Mouse (Mus musculus): ENCODE data around the gene Cacna1g. TPM values are rescaled to one million over a fixed set of nuclear protein-coding genes. Genes with fewer than 3 reads are reported as not detected.

Gene Cacna1g
- polyA plus RNA-seq, 1 experiment from 2014 or later: 10.9 TPM

DNA sequence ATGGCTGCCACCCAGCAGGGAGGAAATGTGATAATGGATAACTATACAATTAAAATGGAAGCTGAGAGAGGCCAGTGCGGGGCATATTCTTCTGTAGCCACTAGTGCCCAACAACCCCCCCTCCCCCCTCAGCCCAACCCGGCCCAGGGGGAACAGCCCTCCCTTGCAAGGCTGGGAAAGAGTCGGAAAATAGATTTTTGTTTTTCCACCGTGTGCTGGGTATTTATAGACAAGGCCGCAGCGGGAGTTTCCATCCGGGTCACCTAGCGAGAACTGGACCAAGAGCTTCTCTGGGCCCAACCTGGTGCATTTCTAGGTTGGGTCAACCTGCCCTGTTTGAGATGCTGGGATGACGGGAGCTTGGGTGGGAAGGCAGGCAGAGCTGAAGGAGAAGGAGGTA is 32.2 kb downstream of the Cacna1g start:
- peaks cover 3% of the 10 kb centered on the region; the same call in 1 of the 2 replicates for H3K4me1 ChIP-seq (ENCODE audit: control insufficient read depth, insufficient read depth, low read length)
- no peak for DNase-seq (ENCODE audit: low spot score)
- no peaks in the 10 kb centered on the region for H3K27me3 ChIP-seq (ENCODE audit: control insufficient read depth, insufficient read depth, low read length)
- H3K9ac ChIP-seq (replicated peaks; ENCODE audit: low read length): no peak overlapping the region
- H3K4me2 ChIP-seq (ENCODE audit: low read depth, low read length): no peak overlapping the region
- no peaks in the 10 kb centered on the region for H3K9me3 ChIP-seq (replicated peaks; ENCODE audit: control insufficient read depth, low read length)
- H3K36me3 ChIP-seq (replicated peaks; ENCODE audit: control insufficient read depth, insufficient read depth, low read depth, low read length): no peaks in the 10 kb centered on the region; the same call in 1 of the 2 replicates
- H3K4me3 ChIP-seq (ENCODE audit: low read depth, low read length): no peak overlapping the region
- WGBS: 74% methylated on average over 9 of the region's 9 CpGs
- ATAC-seq (replicated peaks; ENCODE audit: insufficient number of reproducible peaks, low FRiP score, low TSS enrichment, low read depth): no peak
- no peak overlapping the region for H3K27ac ChIP-seq (replicated peaks; ENCODE audit: low read depth, low read length)

DNA sequence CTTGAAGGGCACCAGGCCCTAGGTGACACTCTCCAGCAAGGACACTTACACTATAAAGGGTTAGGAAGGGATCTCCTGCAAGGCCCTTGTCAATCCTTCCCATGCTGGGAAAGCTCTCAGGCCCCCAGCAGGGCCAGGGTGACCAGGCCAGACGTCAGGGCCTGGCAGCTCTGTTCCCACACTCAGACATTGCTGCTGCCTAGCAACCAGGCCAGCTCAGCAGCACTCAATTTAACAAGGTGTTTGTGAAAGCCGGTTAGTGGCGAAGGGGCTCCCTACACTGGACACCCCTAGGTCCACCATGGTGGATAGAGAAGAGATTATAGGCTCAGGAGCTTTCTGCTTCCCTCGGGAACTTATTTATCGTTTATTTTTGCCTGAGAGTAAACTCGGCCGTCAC is 32.9 kb downstream of the Cacna1g start:
- ATAC-seq (replicated peaks; ENCODE audit: insufficient number of reproducible peaks, low FRiP score, low TSS enrichment, low read depth) (0 out of 2 replicates have a peak, but pooled peaks have one; percentile 46), DNase-seq (ENCODE audit: low spot score) (no peak)
- Histone ChIP-seq H3K9me3 (replicated peaks; ENCODE audit: control insufficient read depth, low read length) (no peaks in the 10 kb centered on the region), H3K27me3 (ENCODE audit: control insufficient read depth, insufficient read depth, low read length) (no peaks in the 10 kb centered on the region), H3K27ac (replicated peaks; ENCODE audit: low read depth, low read length) (no peak overlapping the region), H3K4me3 (ENCODE audit: low read depth, low read length) (no peak overlapping the region), H3K9ac (replicated peaks; ENCODE audit: low read length) (no peak overlapping the region), H3K4me2 (ENCODE audit: low read depth, low read length) (no peak overlapping the region), H3K4me1 (ENCODE audit: control insufficient read depth, insufficient read depth, low read length) (peaks cover 3% of the 10 kb centered on the region; the same call in 1 of the 2 replicates), H3K36me3 (replicated peaks; ENCODE audit: control insufficient read depth, insufficient read depth, low read depth, low read length) (no peaks in the 10 kb centered on the region; the same call in 1 of the 2 replicates)
- WGBS: 60% methylated on average over 7 of the region's 7 CpGs

DNA sequence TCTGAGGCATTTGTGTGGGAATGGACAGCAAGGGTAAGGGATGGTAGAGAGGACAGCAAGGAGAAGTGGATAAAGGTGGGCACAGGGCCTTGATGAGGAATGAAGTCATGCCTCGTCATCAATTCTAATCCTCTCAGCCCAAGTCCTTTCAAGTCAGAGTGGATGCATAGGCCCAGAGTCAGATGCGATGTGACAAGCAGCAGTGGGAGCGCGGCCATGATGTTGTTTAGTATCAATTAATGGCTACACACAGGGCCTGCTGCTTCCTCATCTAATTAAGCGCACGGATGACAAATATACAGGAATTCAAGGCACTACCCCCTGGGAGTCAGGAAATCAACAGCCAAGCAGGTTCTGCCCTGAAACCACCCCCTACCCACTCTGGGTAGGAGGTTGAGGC is 33.6 kb downstream of the Cacna1g start:
- Histone ChIP-seq H3K36me3 (replicated peaks; ENCODE audit: control insufficient read depth, insufficient read depth, low read depth, low read length) (no peaks in the 10 kb centered on the region; the same call in 1 of the 2 replicates), H3K4me2 (ENCODE audit: low read depth, low read length) (no peak overlapping the region), H3K9me3 (replicated peaks; ENCODE audit: control insufficient read depth, low read length) (no peaks in the 10 kb centered on the region), H3K27ac (replicated peaks; ENCODE audit: low read depth, low read length) (no peak overlapping the region), H3K9ac (replicated peaks; ENCODE audit: low read length) (no peak overlapping the region), H3K4me1 (ENCODE audit: control insufficient read depth, insufficient read depth, low read length) (peaks cover 3% of the 10 kb centered on the region; the same call in 1 of the 2 replicates), H3K27me3 (ENCODE audit: control insufficient read depth, insufficient read depth, low read length) (no peaks in the 10 kb centered on the region), H3K4me3 (ENCODE audit: low read depth, low read length) (no peak overlapping the region)
- ATAC-seq (replicated peaks; ENCODE audit: insufficient number of reproducible peaks, low FRiP score, low TSS enrichment, low read depth) (no peak), DNase-seq (ENCODE audit: low spot score) (no peak)
- 79% methylated on average over 6 of the region's 6 CpGs for WGBS

- Histone ChIP-seq H3K36me3 (replicated peaks; ENCODE audit: control insufficient read depth, insufficient read depth, low read depth, low read length) (peaks cover 12% of the 10 kb centered on the region), H3K9ac (replicated peaks; ENCODE audit: low read length) (no peak overlapping the region), H3K4me3 (ENCODE audit: low read depth, low read length) (no peak overlapping the region), H3K9me3 (replicated peaks; ENCODE audit: control insufficient read depth, low read length) (no peaks in the 10 kb centered on the region), H3K4me2 (ENCODE audit: low read depth, low read length) (no peak overlapping the region), H3K27ac (replicated peaks; ENCODE audit: low read depth, low read length) (peak overlapping the region; percentile 72), H3K27me3 (ENCODE audit: control insufficient read depth, insufficient read depth, low read length) (no peaks in the 10 kb centered on the region), H3K4me1 (ENCODE audit: control insufficient read depth, insufficient read depth, low read length) (no peaks in the 10 kb centered on the region; the same call in 1 of the 2 replicates)
- WGBS: 24% methylated on average over 9 of the region's 9 CpGs
- ATAC-seq (replicated peaks; ENCODE audit: insufficient number of reproducible peaks, low FRiP score, low TSS enrichment, low read depth) (no peak), DNase-seq (ENCODE audit: low spot score) (peak; percentile 51)
Measured at GRCm38 (mm10) chr11:94429011-94429651, 44.9 kb downstream of the Cacna1g start.

- no peak overlapping the region for H3K4me3 ChIP-seq (ENCODE audit: low read depth, low read length)
- H3K9ac ChIP-seq (replicated peaks; ENCODE audit: low read length): no peak overlapping the region
- H3K27ac ChIP-seq (replicated peaks; ENCODE audit: low read depth, low read length): peak overlapping the region; percentile 72
- no peaks in the 10 kb centered on the region; the same call in 1 of the 2 replicates for H3K4me1 ChIP-seq (ENCODE audit: control insufficient read depth, insufficient read depth, low read length)
- 25% methylated on average over 4 of the region's 4 CpGs for WGBS
- H3K36me3 ChIP-seq (replicated peaks; ENCODE audit: control insufficient read depth, insufficient read depth, low read depth, low read length): peaks cover 8% of the 10 kb centered on the region
- no peaks in the 10 kb centered on the region for H3K9me3 ChIP-seq (replicated peaks; ENCODE audit: control insufficient read depth, low read length)
- H3K4me2 ChIP-seq (ENCODE audit: low read depth, low read length): no peak overlapping the region
- ATAC-seq (replicated peaks; ENCODE audit: insufficient number of reproducible peaks, low FRiP score, low TSS enrichment, low read depth) (peak; percentile 81), DNase-seq (ENCODE audit: low spot score) (peak; percentile 80)
- no peaks in the 10 kb centered on the region for H3K27me3 ChIP-seq (ENCODE audit: control insufficient read depth, insufficient read depth, low read length)
Measured at GRCm38 (mm10) chr11:94428091-94428835, 45.7 kb downstream of the Cacna1g start.

GRCm38 (mm10) chr11:94425656-94426055 is 48.3 kb downstream of the Cacna1g start:
- Histone ChIP-seq H3K36me3 (replicated peaks; ENCODE audit: control insufficient read depth, insufficient read depth, low read depth, low read length) (peaks cover 8% of the 10 kb centered on the region), H3K27me3 (ENCODE audit: control insufficient read depth, insufficient read depth, low read length) (no peaks in the 10 kb centered on the region), H3K4me3 (ENCODE audit: low read depth, low read length) (no peak overlapping the region), H3K4me2 (ENCODE audit: low read depth, low read length) (no peak overlapping the region), H3K9ac (replicated peaks; ENCODE audit: low read length) (no peak overlapping the region), H3K9me3 (replicated peaks; ENCODE audit: control insufficient read depth, low read length) (no peaks in the 10 kb centered on the region), H3K27ac (replicated peaks; ENCODE audit: low read depth, low read length) (no peak overlapping the region), H3K4me1 (ENCODE audit: control insufficient read depth, insufficient read depth, low read length) (no peaks in the 10 kb centered on the region; the same call in 1 of the 2 replicates)
- ATAC-seq (replicated peaks; ENCODE audit: insufficient number of reproducible peaks, low FRiP score, low TSS enrichment, low read depth): no peak
- 64% methylated on average over 14 of the region's 14 CpGs for WGBS
- DNase-seq (ENCODE audit: low spot score): no peak

DNA sequence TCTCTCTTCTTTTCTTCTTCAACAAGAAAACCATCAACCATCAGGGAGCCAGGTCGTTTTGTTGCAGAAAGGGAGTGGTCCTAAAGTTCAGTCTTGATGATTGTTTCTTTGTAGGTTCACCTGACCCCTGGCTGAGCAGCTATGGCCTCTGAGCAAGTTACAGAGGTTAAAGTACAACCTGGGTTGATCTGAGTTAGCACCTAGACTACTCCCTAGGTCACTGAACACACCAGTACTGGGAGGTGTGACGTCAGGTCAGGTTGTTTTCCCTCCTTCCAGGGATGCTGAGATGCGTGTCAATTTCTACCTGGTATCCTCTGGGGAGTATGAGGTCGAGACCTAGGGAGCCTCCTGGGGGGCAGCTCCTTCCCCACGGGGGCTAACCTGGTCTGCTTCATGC is 48.8 kb downstream of the Cacna1g start:
- Histone ChIP-seq H3K4me1 (ENCODE audit: control insufficient read depth, insufficient read depth, low read length) (no peaks in the 10 kb centered on the region; the same call in 1 of the 2 replicates), H3K4me3 (ENCODE audit: low read depth, low read length) (no peak overlapping the region), H3K27ac (replicated peaks; ENCODE audit: low read depth, low read length) (no peak overlapping the region), H3K9ac (replicated peaks; ENCODE audit: low read length) (no peak overlapping the region), H3K9me3 (replicated peaks; ENCODE audit: control insufficient read depth, low read length) (no peaks in the 10 kb centered on the region), H3K36me3 (replicated peaks; ENCODE audit: control insufficient read depth, insufficient read depth, low read depth, low read length) (peaks cover 8% of the 10 kb centered on the region), H3K27me3 (ENCODE audit: control insufficient read depth, insufficient read depth, low read length) (no peaks in the 10 kb centered on the region), H3K4me2 (ENCODE audit: low read depth, low read length) (no peak overlapping the region)
- DNase-seq (ENCODE audit: low spot score) (no peak), ATAC-seq (replicated peaks; ENCODE audit: insufficient number of reproducible peaks, low FRiP score, low TSS enrichment, low read depth) (no peak)
- 41% methylated on average over 5 of the region's 5 CpGs for WGBS

GRCm38 (mm10) chr11:94424380-94424779 is 49.6 kb downstream of the Cacna1g start:
- DNase-seq (ENCODE audit: low spot score) (no peak), ATAC-seq (replicated peaks; ENCODE audit: insufficient number of reproducible peaks, low FRiP score, low TSS enrichment, low read depth) (no peak)
- Histone ChIP-seq H3K4me2 (ENCODE audit: low read depth, low read length) (no peak overlapping the region), H3K27me3 (ENCODE audit: control insufficient read depth, insufficient read depth, low read length) (no peaks in the 10 kb centered on the region), H3K36me3 (replicated peaks; ENCODE audit: control insufficient read depth, insufficient read depth, low read depth, low read length) (peaks cover 8% of the 10 kb centered on the region), H3K4me3 (ENCODE audit: low read depth, low read length) (no peak overlapping the region), H3K4me1 (ENCODE audit: control insufficient read depth, insufficient read depth, low read length) (no peaks in the 10 kb centered on the region; the same call in 1 of the 2 replicates), H3K9me3 (replicated peaks; ENCODE audit: control insufficient read depth, low read length) (no peaks in the 10 kb centered on the region), H3K9ac (replicated peaks; ENCODE audit: low read length) (no peak overlapping the region), H3K27ac (replicated peaks; ENCODE audit: low read depth, low read length) (no peak overlapping the region)
- 64% methylated on average over 15 of the region's 15 CpGs for WGBS
